Mouse (Mus musculus): ENCODE measurements at regions not wholly inside any gene's neighbourhood (a gene's known extent, or its start where the extent isn't known, plus 50 kb on each side); places are given as distances from the start of the nearest gene placed in this dataset.

DNA sequence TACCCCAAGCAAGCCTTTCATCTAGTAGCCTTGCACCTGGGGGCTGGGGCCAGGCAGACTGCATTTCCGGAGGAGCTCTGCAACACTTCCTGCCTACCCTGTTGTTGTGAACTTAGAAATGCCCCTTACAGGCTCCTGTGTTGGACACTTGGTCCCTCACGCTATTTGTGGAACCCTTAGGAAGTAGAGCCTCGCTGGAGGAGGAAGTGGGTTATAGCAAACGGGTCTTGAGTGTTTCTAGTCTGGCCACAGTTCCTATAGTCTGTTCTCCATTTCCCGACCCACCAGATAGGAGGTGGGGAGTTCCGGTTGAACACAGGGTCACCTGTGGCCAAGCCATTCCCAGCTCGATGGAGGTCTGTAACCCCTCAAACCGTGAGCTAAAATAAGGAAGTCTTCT, 272.7 kb downstream of the Diras2 start:
- TF ChIP-seq CTCF (IDR thresholded peaks at IDR 0.05; ENCODE audit: borderline replicate concordance, insufficient read depth, low read depth, low read length) (no peak), POLR2A (IDR thresholded peaks at IDR 0.05; ENCODE audit: borderline replicate concordance, insufficient read depth, low read length) (no peak)
